Mouse (Mus musculus): ENCODE data around the gene Cacna1e. TPM values are rescaled to one million over a fixed set of nuclear protein-coding genes. Genes with fewer than 3 reads are reported as not detected.
A peak's percentile ranks its signal among the peaks of the same experiment; 100 is the strongest.

Cacna1e gene
- total RNA-seq, 2 experiments from 2014 or later, result 0.05 to 0.19 TPM

DNA sequence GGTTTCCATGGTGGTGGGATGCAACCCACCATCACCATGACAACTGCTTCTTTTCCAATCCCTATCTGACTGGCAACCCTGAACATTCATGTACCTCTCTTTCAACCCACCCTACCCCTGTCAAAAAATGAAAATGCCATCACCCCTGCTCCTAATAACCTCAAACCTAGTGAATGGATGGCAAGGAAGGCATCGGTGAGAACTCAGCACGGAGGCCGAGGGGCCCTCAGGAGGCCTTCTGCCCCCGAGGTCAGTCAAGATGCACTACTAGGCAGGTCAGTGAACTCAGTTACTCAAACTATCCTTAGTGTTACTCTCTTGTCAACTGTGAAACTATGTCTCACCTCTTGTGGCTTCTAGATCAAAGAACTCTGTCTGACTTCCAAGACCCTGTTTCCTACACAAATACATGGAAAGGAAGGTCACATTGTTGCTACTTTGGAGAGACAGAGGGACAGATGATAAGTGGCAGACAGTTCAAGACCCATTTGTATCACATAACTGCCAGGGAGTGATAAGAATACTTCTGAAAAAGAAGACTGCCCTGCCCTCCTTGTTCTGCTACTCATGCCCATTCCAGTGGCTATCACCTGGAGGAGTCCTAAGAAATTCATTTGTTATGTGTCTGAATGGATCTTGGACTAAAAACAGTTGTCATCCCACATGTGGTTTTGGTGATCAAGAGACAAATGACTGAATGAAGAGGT is 176.6 kb downstream of the Cacna1e start:
- DNase-seq, result no peak

DNA sequence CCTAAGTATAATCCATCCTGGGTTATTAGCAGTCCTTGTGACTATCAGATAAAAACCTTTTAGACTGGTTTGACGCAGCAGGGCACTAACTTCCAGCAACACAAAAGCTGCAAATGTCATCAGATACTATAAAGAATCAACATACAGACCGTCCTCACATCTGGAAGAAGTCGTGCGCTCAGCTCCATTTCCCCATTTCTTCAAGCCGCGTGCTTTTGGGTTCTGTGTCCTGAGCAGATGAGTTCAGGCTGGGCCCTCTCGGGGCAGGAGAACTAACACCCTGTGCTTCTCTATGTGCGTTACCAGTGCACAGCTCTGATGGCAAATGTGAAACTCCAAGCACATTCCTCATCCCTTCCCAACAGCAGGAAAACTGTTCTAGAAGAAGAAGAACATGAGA is 177.3 kb downstream of the Cacna1e start:
- DNase-seq, result no peak

DNA sequence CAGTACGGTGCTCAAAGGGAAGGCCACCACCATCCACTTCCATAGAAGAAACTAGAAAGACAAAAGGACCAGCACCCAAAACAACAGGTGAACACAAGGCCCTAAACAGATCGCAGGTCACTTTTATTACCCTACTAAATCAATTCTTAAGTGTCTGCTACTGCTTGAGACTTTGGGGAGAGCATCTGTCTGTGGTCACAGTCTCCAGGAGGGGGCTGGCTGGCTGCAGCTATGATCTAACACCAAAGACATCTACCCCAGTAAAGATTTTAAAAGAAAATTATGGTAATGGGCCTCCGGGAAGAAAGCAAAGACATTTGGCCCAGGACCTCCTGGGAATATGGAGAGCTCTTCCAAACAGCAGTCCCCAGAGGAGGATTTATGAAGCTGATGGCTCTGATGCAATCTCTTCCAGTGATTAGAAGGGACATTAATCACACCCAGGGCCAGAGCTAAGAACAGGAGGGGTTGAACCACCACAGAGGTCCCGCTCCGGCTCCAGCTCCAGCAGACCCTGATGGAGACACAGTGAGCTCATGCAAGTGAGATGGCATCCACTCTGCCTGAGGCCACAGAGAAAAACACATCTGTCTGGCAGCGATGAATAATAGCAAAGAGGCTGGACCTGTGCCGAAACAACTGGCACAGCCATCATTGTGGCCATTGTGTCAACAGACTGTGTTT is 178.3 kb downstream of the Cacna1e start:
- no peak for DNase-seq

DNA sequence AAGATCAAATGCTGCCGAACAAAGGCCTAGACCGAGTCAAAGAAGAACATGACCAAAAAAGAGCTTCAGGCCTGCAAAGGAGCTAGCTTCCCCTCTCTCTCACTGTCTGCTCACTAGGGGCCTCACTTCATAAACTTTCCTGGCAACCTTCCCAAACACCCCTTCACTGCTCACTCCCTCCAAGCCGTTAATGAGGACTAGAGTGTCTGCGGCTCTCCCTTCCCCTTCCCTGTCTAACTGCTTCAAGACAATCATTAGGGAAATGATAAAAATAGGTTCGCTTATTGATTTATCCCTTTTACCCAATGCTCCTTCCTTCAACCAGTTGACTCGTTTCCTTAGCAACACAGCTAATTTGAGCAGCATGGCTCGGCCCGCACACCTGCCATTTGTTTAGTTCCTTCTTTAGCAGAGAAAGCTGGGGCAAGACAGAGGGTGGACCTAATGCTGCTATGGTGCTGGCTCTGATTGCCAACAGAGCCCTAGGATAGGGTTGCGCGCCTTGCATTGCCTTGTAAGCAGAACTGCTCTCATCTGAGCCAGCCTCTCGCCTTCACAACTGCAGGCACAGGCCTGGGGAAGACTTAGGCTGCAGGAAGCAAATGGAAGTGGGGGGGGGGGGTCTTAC is 179.6 kb downstream of the Cacna1e start:
- DNase-seq, result no peak

DNA sequence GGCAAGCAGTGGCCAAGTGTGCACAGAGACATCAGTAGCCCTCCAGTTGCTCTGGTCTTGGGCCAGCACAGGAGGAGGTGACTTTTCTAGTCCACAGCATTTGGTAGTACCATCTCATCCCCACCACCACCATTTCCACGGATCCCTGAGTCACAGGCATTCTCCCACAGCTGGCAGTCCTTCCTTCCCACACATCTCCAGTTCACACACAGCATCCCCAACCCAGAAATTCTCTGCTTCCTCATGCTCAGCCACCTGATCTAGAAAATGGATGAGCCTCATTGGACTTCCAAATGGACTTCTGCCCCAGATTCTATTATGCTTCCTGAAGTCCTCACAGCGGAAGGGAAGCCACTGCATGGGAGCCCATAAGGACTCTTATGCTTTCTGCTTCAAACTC is 181.7 kb downstream of the Cacna1e start:
- DNase-seq, result no peak

DNA sequence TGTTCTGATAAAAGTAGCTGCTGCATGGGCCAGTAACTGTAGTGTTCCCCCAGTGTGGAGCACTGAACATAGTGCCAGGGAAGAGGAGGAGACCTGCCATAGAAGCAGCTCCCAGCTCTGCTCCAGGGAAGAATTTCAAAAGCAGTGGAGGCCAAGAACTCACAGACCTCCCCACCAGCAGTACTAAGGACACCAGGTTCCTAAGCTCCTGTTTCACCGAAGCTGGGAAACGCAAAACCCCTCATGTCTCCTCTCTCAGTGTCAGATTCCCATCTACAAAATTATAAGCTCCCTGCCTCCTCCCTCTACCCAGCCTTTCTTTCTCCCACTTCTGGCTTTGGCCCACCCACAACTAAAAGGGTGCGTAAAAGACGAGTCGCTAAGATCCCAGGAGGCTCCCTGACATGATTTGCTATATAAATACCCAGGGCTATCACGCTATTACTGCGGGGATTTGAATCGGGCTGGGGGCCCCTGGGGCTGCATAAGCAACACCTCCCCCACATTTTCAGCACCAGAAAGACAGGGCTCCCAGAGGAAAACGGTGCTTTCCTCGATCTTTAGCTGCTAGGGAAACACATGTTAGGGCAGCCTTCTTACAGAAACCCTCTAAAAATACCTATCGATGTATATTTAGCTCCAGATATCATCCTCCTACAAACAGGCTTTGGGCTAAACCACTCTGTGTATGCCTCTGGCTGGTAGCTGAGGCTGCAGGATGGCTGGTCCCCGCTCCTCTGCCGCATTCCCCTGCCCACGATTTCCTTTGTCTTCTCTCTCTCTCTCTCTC is 195.2 kb downstream of the Cacna1e start:
- DNase-seq, result peak; percentile 50

DNA sequence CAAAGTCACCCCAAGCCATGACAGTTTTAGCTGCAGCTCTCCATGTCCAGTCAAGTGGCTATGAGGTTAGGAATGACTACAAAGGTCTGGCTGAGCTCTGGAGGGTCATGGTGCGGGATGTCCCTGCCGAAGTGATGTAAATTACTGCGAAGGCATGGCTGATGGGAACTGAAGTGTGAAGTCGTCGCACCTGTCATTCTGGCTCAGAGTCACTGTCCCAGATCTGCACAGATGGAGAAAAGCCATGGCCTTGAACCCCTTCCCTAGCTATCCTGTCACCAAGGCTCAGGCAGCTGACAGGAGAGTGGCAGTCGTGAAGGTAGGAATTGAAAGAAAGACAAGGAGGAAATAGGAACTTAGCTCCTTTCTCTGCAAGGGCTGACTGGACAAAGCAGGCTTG is 197.4 kb downstream of the Cacna1e start:
- DNase-seq, result no peak

DNA sequence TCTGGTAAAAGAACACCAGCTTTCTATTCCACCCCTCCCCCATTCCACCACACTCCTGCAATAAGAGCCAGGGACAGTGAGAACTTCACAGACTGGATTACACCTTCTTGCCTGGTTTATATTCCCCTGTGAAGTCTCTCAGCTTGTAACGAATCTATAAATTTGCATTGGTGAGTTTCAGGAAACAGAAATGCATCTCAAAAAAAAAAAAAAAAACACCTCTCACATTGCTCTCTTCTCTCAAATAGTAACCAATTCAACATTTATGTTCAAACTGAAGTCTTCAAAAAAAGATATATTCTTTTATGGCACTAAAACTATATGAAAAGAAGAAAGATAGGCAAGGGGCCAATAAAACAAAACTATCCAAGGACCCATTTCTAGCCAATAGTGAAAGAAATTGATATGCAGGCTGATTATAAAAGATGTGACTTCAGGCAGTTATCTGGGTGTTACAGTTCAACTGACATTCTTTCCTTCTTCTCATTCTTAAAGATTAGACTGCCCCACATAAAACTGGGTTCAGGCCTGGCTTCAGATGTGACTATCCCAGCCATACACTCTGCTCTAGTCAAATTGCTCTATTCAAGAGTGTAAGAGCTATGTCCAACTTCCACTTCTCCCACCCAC is 200.7 kb downstream of the Cacna1e start:
- DNase-seq, result no peak

DNA sequence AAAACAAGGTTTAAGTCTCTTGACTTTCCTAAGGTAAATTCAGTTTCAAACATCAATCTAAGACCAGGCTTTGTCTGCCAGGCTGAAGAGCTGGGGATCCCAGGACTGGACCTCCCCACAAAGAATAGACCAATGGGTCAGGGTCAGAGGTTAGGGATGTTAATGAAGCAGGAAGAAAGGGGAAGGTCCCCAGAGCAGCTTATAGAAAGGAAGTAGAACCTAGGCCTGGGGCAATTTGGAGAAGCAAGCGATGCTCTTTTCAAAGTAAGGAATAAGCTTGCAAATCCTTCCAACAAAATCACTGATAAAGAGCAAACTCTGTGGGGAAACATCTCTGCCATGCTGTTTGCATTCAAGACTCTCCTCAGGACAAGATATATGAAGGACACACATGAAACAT is 205.3 kb downstream of the Cacna1e start:
- no peak for DNase-seq

DNA sequence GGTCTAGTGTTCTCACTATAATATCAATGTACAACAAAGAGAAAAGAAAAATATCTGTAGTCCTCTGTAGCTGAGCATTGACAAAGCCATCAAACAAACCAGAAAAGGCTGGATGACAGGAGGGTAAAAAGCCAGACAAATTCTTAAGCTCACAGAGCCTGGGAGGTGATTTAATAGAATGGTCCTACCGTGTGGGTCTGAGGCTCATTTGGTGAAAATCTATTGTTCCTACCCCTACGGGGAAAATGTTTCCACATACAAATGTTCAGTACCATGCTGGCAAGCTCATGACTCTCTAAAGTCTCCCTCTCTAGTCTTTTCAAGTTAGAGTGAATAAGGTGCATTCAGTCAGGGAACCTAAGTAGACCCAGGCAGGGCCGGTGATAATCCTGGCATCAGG is 206.2 kb downstream of the Cacna1e start:
- DNase-seq, result no peak

DNA sequence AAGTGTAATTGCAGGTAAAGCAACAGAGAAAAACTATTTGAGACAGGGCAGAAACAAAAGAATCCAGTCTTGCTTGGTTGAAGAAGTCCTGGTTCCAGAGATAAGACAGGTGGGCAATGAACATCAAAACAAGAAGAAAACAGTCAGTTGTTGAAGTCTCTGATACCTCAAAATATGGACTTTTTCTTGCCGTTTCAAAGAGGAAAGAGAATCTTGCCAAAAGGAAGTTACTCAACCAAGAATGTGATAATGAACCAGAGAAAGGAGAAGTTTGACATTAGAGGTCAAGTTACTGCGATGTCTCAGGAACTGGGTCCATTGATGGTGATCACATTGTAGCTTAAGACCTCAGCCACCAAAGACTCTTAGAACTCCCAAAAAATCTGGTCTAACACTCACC is 206.6 kb downstream of the Cacna1e start:
- DNase-seq, result no peak

DNA sequence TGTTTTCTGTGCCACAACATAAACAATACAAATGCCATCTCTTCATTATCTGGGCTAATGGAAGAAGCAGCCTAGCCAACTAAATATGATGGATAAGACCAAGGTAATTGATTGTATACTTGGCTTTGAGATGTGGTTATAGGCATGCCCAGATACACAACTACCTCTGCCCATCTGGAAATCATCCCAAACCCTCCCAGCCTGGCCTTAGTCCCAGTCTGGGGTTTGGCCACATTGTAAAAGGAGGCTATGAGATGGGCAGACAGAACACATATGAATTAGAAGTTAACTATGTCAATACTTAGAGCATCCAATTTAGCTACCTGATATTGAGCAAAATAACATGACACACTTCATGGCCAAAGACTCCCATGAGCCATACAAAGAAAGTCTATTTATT is 220.6 kb downstream of the Cacna1e start:
- DNase-seq, result no peak

DNA sequence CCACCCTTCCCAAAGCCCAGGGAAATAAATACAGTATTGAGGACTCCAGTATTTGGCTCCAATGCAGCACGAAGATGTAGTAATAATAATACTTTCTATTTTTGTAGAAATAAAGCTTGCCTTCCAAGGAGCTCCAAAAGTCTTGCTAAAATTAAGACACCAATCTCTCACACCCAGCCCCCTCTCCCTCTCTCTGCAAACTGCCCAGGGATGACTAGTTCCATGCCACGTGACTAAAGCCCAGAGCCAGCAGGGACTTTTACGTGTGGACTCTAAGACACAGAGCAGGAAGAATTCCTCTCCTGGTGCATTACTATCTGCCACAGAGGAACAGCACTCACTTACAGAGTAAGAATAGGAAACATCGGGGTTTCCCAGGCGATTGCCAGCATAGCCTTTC is 222.3 kb downstream of the Cacna1e start:
- DNase-seq, result no peak

DNA sequence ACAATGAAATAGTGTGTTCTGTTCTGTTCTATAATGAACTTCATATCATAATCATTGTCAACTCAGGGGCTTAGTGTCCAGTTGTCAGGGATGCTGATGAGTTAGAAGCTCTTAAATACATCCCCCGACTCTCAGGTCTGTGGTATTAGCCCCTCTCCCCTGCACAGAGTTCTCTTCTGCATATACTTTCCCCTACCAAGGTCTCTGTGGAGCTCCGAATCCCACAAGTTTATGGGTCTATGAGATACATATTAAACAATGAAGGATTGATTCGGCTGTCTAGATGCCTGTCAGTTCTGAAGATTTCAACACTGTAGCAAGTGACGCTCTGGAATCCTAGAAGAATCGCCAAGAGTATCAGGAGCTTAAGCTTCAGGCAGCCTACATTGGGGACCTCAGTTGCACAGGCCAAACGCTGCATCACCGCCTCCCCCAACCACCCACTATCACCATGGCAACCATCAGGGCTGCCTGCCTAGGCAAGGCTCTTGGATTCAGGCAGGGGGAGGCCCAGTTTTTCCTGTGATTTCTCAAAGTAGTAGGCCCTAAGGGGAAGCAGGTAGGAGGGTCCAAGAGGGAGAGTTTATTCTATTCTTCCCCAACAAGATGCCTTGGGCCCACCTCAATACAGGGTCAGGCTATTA is 223.0 kb downstream of the Cacna1e start:
- DNase-seq, result no peak

DNA sequence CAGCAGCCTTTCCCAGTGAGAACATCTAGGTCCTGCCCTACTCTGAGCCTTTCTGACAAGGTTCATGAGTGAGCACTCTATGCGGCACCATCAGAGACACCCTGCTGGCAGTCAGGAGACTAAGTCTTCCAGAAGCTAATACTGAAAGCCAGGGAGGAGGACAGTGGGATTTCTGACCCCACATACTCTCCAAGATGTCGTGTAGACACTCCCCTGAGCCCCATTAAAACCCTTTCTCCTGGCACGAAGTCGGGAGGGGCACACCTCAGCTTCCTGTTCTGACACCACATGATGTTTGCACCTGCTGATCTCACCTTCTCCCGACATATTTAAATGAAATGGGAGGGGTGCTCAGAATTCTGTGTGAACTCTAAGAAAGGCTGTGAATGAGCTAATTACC is 226.9 kb downstream of the Cacna1e start:
- no peak for DNase-seq

DNA sequence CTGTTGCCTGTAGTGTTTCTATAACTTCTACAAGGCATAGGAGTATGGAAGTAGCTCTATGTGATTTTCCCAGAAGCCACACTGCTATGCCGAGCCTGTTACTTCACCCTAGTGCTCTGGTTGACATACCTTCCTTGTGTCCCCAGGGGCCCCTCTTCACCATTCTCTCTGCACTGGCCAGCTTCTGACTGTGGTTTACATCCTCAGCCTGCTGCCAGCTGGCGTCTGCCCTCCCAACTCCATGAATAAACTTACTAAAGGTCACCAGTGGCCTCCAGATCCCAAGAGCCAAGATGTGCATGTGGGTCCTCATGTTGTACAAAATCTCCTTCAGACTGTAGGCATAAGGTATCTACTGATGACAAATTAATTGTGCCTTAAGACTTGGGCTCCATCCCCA is 230.3 kb downstream of the Cacna1e start:
- DNase-seq, result no peak

DNA sequence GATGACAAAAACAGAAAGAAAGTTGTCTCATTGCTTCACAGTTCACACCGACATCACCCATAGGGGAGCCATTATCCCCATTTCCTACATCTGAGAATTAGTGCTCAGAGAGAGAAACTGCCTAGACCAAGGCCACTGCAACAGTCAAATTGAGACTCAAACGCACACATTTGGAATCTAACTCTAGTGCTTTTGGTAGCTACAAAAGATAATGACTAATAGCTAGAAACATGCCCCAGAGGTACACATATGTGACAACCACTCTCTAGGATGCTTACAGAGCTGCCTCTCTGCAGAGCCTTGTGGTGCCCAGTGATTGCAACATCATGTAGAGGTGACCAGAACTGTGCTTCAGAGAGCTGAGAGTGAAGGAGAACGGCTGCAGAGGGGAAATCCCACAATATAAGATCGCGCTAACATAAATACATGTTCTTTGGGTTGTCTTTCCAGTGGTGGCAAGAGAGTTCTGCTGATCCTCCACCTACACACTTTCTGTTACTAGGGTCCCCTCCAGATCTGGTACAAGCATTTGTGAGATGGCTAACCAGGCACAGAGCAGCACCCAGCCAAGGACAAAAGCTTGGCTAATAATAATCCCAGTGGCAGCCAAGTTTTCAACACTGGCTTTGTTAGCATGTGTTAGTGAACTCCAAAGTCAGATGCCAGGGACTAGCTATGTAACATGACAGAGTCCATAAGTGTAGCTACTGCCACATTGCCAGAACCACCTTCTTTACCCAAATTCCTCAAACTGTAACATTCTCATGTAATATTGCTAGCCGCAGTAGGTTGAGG is 237.9 kb downstream of the Cacna1e start:
- DNase-seq, result no peak

DNA sequence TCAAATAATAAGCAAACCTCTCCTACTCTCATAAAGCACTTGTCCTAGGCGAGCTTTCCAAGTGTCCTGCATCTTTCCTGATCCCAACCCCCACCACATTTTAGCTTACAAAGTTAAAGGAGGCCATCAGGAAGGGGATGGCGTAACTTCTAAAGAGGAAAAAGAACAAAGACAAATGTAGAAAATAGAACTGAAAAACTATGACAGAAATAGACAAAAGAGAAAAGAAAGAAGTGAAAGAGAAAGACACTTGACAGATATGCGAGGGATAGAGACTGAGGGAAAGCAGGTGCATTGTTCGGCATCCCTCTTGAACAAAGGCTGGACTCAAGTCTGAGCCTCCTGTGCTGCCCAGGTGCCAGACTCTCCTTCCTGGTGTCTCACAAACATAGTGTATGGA is 246.5 kb downstream of the Cacna1e start:
- DNase-seq, result no peak

DNA sequence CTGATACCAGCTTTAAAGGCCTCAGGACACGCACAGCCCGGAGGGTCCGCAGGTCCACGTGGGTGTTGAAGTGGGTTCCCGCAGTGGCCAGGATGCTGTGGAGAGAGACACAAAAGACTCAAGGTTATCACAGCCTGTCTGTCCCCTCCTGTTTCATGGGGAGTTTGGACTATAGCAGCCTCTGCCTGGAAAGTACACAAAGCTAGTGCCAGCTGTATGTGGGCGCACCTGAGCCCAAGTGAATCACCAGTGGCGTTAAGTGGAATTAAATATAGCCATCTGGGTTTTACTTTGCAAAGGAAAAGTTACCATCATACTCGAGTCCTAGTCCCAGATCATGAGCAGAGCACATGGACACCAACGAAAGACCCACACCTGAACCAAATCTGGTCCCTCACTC is 248.5 kb downstream of the Cacna1e start:
- no peak for DNase-seq

DNA sequence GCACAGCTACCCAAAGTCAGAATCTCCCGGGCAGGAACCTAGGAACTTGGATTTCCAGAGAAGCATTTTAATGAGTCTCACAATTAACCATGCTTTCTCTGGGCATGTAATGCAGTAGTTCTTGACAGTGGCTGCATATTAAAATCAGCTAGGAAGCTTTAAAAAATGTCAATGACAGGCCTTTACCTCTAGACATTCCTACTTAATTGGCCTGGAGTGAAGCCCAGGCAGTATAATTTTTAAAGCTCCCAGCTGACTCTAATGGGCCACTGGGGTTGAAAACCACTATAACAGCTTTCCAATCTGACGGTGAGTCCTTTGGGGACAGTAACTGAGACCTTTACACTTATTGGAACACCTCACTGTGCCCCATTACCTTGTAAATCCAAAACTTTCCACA is 251.4 kb downstream of the Cacna1e start:
- DNase-seq, result no peak
